Mouse (Mus musculus): ENCODE measurements around the gene Olfr110. TPM values are rescaled to one million over a fixed set of nuclear protein-coding genes. Genes with fewer than 3 reads are reported as not detected.

Gene Olfr110
- polyA plus RNA-seq, 1 experiment from 2014 or later, result not detected

Other genes with a start within 250 kb of the Olfr110 start
- gene Olfr98, start 228.7 kb upstream of the Olfr110 start, polyA plus RNA-seq (2015; fragmentation: Nextera tagmentation; extraction: Ambion mirVana), result not detected in 2 replicates
- gene H2-M3, start 222.2 kb upstream of the Olfr110 start, polyA plus RNA-seq (2015; fragmentation: Nextera tagmentation; extraction: Ambion mirVana), result 0.54 and 1.1 TPM in 2 replicates
- gene Olfr99, start 209.0 kb upstream of the Olfr110 start, polyA plus RNA-seq (2015; fragmentation: Nextera tagmentation; extraction: Ambion mirVana), result not detected in 2 replicates
- gene Olfr101, start 188.2 kb upstream of the Olfr110 start, polyA plus RNA-seq (2015; fragmentation: Nextera tagmentation; extraction: Ambion mirVana), result not detected in 2 replicates
- gene Olfr102, start 175.4 kb upstream of the Olfr110 start, polyA plus RNA-seq (2015; fragmentation: Nextera tagmentation; extraction: Ambion mirVana), result not detected in 2 replicates
- not detected in 2 replicates for gene Olfr103, start 152.8 kb upstream of the Olfr110 start, polyA plus RNA-seq (2015; fragmentation: Nextera tagmentation; extraction: Ambion mirVana)
- gene Olfr104-ps, start 132.9 kb upstream of the Olfr110 start, polyA plus RNA-seq (2015; fragmentation: Nextera tagmentation; extraction: Ambion mirVana), result not detected in 2 replicates
- not detected in 2 replicates for gene Olfr105-ps, start 113.4 kb upstream of the Olfr110 start, polyA plus RNA-seq (2015; fragmentation: Nextera tagmentation; extraction: Ambion mirVana)
- gene Olfr106-ps, start 102.1 kb upstream of the Olfr110 start, polyA plus RNA-seq (2015; fragmentation: Nextera tagmentation; extraction: Ambion mirVana), result not detected in 2 replicates
- not detected in 2 replicates for gene Olfr107, start 93.2 kb upstream of the Olfr110 start, polyA plus RNA-seq (2015; fragmentation: Nextera tagmentation; extraction: Ambion mirVana)
- not detected in 2 replicates for gene Olfr108, start 47.0 kb upstream of the Olfr110 start, polyA plus RNA-seq (2015; fragmentation: Nextera tagmentation; extraction: Ambion mirVana)
- gene Olfr109, start 33.6 kb upstream of the Olfr110 start, polyA plus RNA-seq (2015; fragmentation: Nextera tagmentation; extraction: Ambion mirVana), result not detected in 2 replicates
- gene H2-M2, start 8.9 kb upstream of the Olfr110 start, polyA plus RNA-seq (2015; fragmentation: Nextera tagmentation; extraction: Ambion mirVana), result not detected in 2 replicates
- not detected in 2 replicates for gene Olfr111, start 15.6 kb downstream of the Olfr110 start, polyA plus RNA-seq (2015; fragmentation: Nextera tagmentation; extraction: Ambion mirVana)
- gene Olfr112, start 77.0 kb downstream of the Olfr110 start, polyA plus RNA-seq (2015; fragmentation: Nextera tagmentation; extraction: Ambion mirVana), result not detected in 2 replicates
- not detected in 2 replicates for gene Olfr113, start 85.2 kb downstream of the Olfr110 start, polyA plus RNA-seq (2015; fragmentation: Nextera tagmentation; extraction: Ambion mirVana)
- not detected in 2 replicates for gene Olfr114, start 100.3 kb downstream of the Olfr110 start, polyA plus RNA-seq (2015; fragmentation: Nextera tagmentation; extraction: Ambion mirVana)
- gene Olfr115, start 134.6 kb downstream of the Olfr110 start, polyA plus RNA-seq (2015; fragmentation: Nextera tagmentation; extraction: Ambion mirVana), result not detected in 2 replicates
- not detected in 2 replicates for gene Olfr116, start 134.7 kb downstream of the Olfr110 start, polyA plus RNA-seq (2015; fragmentation: Nextera tagmentation; extraction: Ambion mirVana)
- not detected in 2 replicates for gene Olfr117, start 171.3 kb downstream of the Olfr110 start, polyA plus RNA-seq (2015; fragmentation: Nextera tagmentation; extraction: Ambion mirVana)
- not detected in 2 replicates for gene Olfr118, start 174.5 kb downstream of the Olfr110 start, polyA plus RNA-seq (2015; fragmentation: Nextera tagmentation; extraction: Ambion mirVana)
- gene Olfr119, start 204.1 kb downstream of the Olfr110 start, polyA plus RNA-seq (2015; fragmentation: Nextera tagmentation; extraction: Ambion mirVana), result not detected in 2 replicates
- gene Olfr120, start 229.3 kb downstream of the Olfr110 start, polyA plus RNA-seq (2015; fragmentation: Nextera tagmentation; extraction: Ambion mirVana), result not detected in 2 replicates